Mouse (Mus musculus): Measurements from ENCODE around the gene Smok3c.
"Not testable (repeated sequence)": the region's sequence is repeated elsewhere in the genome, so short reads cannot be mapped to it uniquely, and the experiment has no call there.

The Smok3c gene

GRCm38 (mm10) chr5:138104976-138105375, 52.0 kb downstream of the Smok3c start:
- DNase-seq (ENCODE audit: low spot score), result no peak

GRCm38 (mm10) chr5:138107130-138107529, 54.1 kb downstream of the Smok3c start:
- DNase-seq (ENCODE audit: low spot score), result no peak

DNA sequence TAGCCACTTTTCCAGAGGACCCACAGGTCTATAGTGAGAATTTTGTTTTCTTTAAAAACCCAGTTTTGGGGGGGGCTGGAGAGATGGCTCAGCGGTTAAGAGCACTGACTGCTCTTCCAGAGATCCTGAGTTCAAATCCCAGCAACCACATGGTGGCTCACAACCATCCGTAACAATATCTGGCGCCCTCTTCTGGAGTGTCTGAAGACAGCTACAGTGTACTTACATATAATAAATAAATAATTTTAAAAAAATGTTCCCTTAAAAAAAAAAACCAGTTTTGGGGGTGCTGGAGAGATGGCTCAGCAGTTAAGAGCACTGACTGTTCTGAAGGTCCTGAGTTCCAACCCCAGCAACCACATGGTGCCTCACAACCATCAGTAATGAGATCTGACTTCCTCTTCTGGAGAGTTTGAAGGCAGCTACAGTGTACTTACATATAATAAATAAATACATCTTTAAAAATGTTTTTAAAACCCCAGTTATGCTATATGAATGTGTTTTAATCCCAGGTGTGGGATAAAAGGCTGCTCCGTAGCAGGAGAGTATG, 56.9 kb downstream of the Smok3c start:
- DNase-seq (ENCODE audit: low spot score), result not testable (repeated sequence)
